Mouse (Mus musculus) cortical plate, adult 2 months (tissue): ENCODE measurements around the gene Ubc.

Experiments
- CTCF ChIP-seq: fragments of 200-500 bp; IDR thresholded peaks from 2 replicates; pipeline ENCODE4 v1.5.1; 2011; ENCODE audit warnings: mild to moderate bottlenecking, control low read depth, low read length; ENCODE audit not compliant: insufficient read depth; ENCODE audit errors: extremely low read depth
- POLR2A ChIP-seq: fragments of 200-500 bp; IDR thresholded peaks from 2 replicates; pipeline ENCODE4 v1.6.1; 2011; ENCODE audit warnings: mild to moderate bottlenecking, low read length, control low read depth; ENCODE audit not compliant: insufficient read depth; ENCODE audit errors: extremely low read depth

DNA sequence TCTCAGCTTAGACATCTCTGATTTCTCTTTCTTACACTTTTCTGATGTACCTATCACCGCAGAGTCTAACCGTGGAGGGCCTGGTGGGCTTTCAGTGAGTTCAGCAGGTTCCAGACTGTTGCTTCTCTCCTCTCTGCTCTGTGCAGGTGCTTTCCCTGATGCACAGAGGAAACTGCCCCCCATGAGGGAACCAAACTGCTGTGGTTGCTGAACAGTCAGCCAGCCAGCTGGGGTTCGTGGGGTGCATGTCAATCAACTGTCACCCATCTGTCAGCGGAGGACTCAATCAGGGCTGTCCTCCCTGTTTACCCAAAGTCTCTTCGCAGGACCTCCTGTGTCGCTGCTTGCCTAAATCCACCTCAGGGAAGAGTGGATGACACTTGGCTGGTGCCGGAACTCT lies 12.8 kb downstream of the Ubc start:
- no peak for TF ChIP-seq POLR2A
- no peak for TF ChIP-seq CTCF
